Mouse (Mus musculus) small intestine, adult 10 weeks (tissue): ENCODE measurements around the gene Trim69. TPM values are rescaled to one million over a fixed set of nuclear protein-coding genes. Genes with fewer than 3 reads are reported as not detected.

Source experiments
- polyA plus RNA-seq: library from polyadenylated mRNA; stranded (reverse); fragments of 350-450 nt; fragmentation: Illumina TruSeq; extraction: RNeasy Lipid Tissue Mini Kit (QIAGEN cat#74804); gene quantifications from one replicate; pipeline ENCODE4 v1.2.3, GENCODE M21; 2014; ENCODE audit warnings: low replicate concordance

The Trim69 gene
- polyA plus RNA-seq, result 0.22 TPM

GRCm38 (mm10) chr2:122160680-122161079 lies at the start of gene Trim69:
TSS of gene Trim69 (plus strand) at chr2:122160700.

GRCm38 (mm10) chr2:122117961-122118958 lies 42.2 kb upstream of the Trim69 start, which contains the start of gene Spg11:
TSS of gene Spg11 (minus strand) at chr2:122118386.

GRCm38 (mm10) chr2:122147508-122148241 lies 12.8 kb upstream of the Trim69 start, which contains the start of gene B2m:
TSS of gene B2m (plus strand) at chr2:122147686.

GRCm38 (mm10) chr2:122186106-122186505 lies 25.6 kb downstream of the Trim69 start, which contains the start of the genes Patl2 and Terb2:
TSS of gene Patl2 (minus strand) at chr2:122186189.
TSS of gene Terb2 (plus strand) at chr2:122186272.

Other genes starting within 250 kb of the Trim69 start
- gene Ctdspl2, start 204.7 kb upstream of the Trim69 start, polyA plus RNA-seq, result 37.2 TPM
- gene Mageb3, start 204.6 kb upstream of the Trim69 start, polyA plus RNA-seq, result not detected
- gene Eif3j1, start 132.2 kb upstream of the Trim69 start, polyA plus RNA-seq, result 62.7 TPM
- gene Spg11, start 42.3 kb upstream of the Trim69 start, polyA plus RNA-seq, result 5.3 TPM
- 14,089 TPM for gene B2m, start 13.0 kb upstream of the Trim69 start, polyA plus RNA-seq
- not detected for gene Patl2, start 25.5 kb downstream of the Trim69 start, polyA plus RNA-seq
- not detected for gene Terb2, start 25.6 kb downstream of the Trim69 start, polyA plus RNA-seq
- 211 TPM for gene Sord, start 74.0 kb downstream of the Trim69 start, polyA plus RNA-seq
- gene Duox2, start 137.7 kb downstream of the Trim69 start, polyA plus RNA-seq, result 0.26 TPM
- not detected for gene Duoxa2, start 138.2 kb downstream of the Trim69 start, polyA plus RNA-seq
- gene Duoxa1, start 153.0 kb downstream of the Trim69 start, polyA plus RNA-seq, result not detected
- not detected for gene Duox1, start 155.0 kb downstream of the Trim69 start, polyA plus RNA-seq
- not detected for gene Shf, start 208.5 kb downstream of the Trim69 start, polyA plus RNA-seq